Mouse (Mus musculus) forebrain, embryonic 15.5 days (tissue): ENCODE measurements around the gene Olfr1189. TPM values are rescaled to one million over a fixed set of nuclear protein-coding genes. Genes with fewer than 3 reads are reported as not detected.
"Not testable (repeated sequence)": the region's sequence is repeated elsewhere in the genome, so short reads cannot be mapped to it uniquely, and the experiment has no call there.

Experiments
- ATAC-seq: fragments of 200-750 bp; cut with Nextera tagmentation; replicated peaks from 2 replicates; pipeline ENCODE4 v1.8.0; 2017; ENCODE audit warnings: mild to moderate bottlenecking, moderate TSS enrichment, moderate library complexity
- H3K27ac ChIP-seq: fragments of 300-500 bp; sonication (generic); replicated peaks from 2 replicates; pipeline ENCODE4 v1.5.1; 2015; ENCODE audit warnings: mild to moderate bottlenecking, inconsistent platforms
- H3K27me3 ChIP-seq: fragments of 300-500 bp; sonication (generic); 2 replicates; pipeline ENCODE4 v1.6.1; 2015; ENCODE audit warnings: inconsistent platforms
- H3K36me3 ChIP-seq: fragments of 300-500 bp; sonication (generic); 2 replicates; pipeline ENCODE4 v1.6.1; 2015; ENCODE audit warnings: mild to moderate bottlenecking, inconsistent platforms
- H3K4me1 ChIP-seq: fragments of 300-500 bp; sonication (generic); 2 replicates; pipeline ENCODE4 v1.6.1; 2015; ENCODE audit warnings: inconsistent platforms
- H3K4me2 ChIP-seq: fragments of 300-500 bp; sonication (generic); replicated peaks from 2 replicates; pipeline ENCODE4 v1.6.1; 2015; ENCODE audit warnings: mild to moderate bottlenecking, inconsistent platforms
- H3K4me3 ChIP-seq: fragments of 300-500 bp; sonication (generic); 2 replicates; pipeline ENCODE4 v1.5.1; 2015; ENCODE audit warnings: mild to moderate bottlenecking, inconsistent platforms
- H3K9ac ChIP-seq: fragments of 300-500 bp; sonication (generic); replicated peaks from 2 replicates; pipeline ENCODE4 v1.6.1; 2015; ENCODE audit warnings: mild to moderate bottlenecking, inconsistent platforms
- H3K9me3 ChIP-seq: fragments of 300-500 bp; sonication (generic); 2 replicates; pipeline ENCODE4 v1.6.1; 2016; ENCODE audit warnings: inconsistent platforms
- WGBS: fragments of 180-500 bp; shearing (Covaris S2); methylation state at CpG from one replicate; pipeline ENCODE4 v1.1.7; 2015; ENCODE audit warnings: mixed read lengths; 5-methylcytosine and 5-hydroxymethylcytosine counted together
- polyA plus RNA-seq: library from polyadenylated mRNA; unstranded; fragments of >200 nt; fragmentation: Nextera tagmentation; extraction: Ambion mirVana; gene quantifications from 2 replicates; pipeline ENCODE4 v1.2.1, GENCODE M21; 2015

Gene Olfr1189
- not detected in 2 replicates for polyA plus RNA-seq

- H3K27me3 ChIP-seq, result no peaks in the 10 kb centered on the region
- no peak for ATAC-seq
These were observed at the start of gene Olfr1189 for GRCm38 (mm10) chr2:88586154-88586553. TSS of gene Olfr1189 (plus strand) at chr2:88586454.

GRCm38 (mm10) chr2:88556635-88557034, 29.6 kb upstream of the Olfr1189 start, which contains the start of gene Olfr1188:
TSS of gene Olfr1188 (plus strand) at chr2:88556935.
- 87% methylated on average over 2 of the region's 2 CpGs for WGBS
- no peaks in the 10 kb centered on the region for H3K4me1 ChIP-seq
- ATAC-seq, result no peak
- H3K4me3 ChIP-seq, result no peak within 1 kb of the TSS
- no peak within 1 kb of the TSS for H3K9ac ChIP-seq
- H3K27me3 ChIP-seq, result no peaks in the 10 kb centered on the region
- no peaks in the 10 kb centered on the region for H3K9me3 ChIP-seq
- H3K27ac ChIP-seq, result no peak within 1 kb of the TSS
- no peak within 1 kb of the TSS for H3K4me2 ChIP-seq
- H3K36me3 ChIP-seq, result no peaks in the 10 kb centered on the region

More at GRCm38 (mm10) chr2:88586154-88586553, at the start of gene Olfr1189:
- no peaks in the 10 kb centered on the region for H3K36me3 ChIP-seq
- no peaks in the 10 kb centered on the region for H3K4me1 ChIP-seq
- no peak within 1 kb of the TSS for H3K27ac ChIP-seq
- H3K9me3 ChIP-seq, result no peaks in the 10 kb centered on the region
- H3K9ac ChIP-seq, result no peak within 1 kb of the TSS
- H3K4me3 ChIP-seq, result no peak within 1 kb of the TSS
- H3K4me2 ChIP-seq, result no peak within 1 kb of the TSS

- H3K27ac ChIP-seq, H3K9ac ChIP-seq, H3K4me3 ChIP-seq, H3K27me3 ChIP-seq, ATAC-seq, H3K4me1 ChIP-seq, H3K4me2 ChIP-seq, H3K9me3 ChIP-seq, H3K36me3 ChIP-seq: not testable (repeated sequence)
- 95% methylated on average over 12 of the region's 12 CpGs for WGBS
These were observed 13.6 kb upstream of the Olfr1189 start for GRCm38 (mm10) chr2:88572696-88573095.

GRCm38 (mm10) chr2:88640242-88640641, 54.0 kb downstream of the Olfr1189 start, which contains the start of gene Olfr1191-ps1:
TSS of gene Olfr1191-ps1 (plus strand) at chr2:88640542.
- not testable (repeated sequence) for H3K9me3 ChIP-seq, ATAC-seq, H3K9ac ChIP-seq, H3K4me1 ChIP-seq, H3K4me2 ChIP-seq, H3K36me3 ChIP-seq, H3K27me3 ChIP-seq, H3K27ac ChIP-seq, H3K4me3 ChIP-seq
- 89% methylated on average over 1 of the region's 1 CpGs for WGBS

Other genes starting within 250 kb of the Olfr1189 start
- gene Olfr1176, start 249.7 kb upstream of the Olfr1189 start, polyA plus RNA-seq, result not detected in 2 replicates
- not detected in 2 replicates for gene Olfr1177-ps, start 240.0 kb upstream of the Olfr1189 start, polyA plus RNA-seq
- not detected in 2 replicates for gene Olfr1178, start 199.4 kb upstream of the Olfr1189 start, polyA plus RNA-seq
- not detected in 2 replicates for gene Olfr1179, start 180.0 kb upstream of the Olfr1189 start, polyA plus RNA-seq
- not detected in 2 replicates for gene Olfr1180, start 167.3 kb upstream of the Olfr1189 start, polyA plus RNA-seq
- gene Olfr1181, start 160.3 kb upstream of the Olfr1189 start, polyA plus RNA-seq, result not detected in 2 replicates
- gene Gm13757, start 137.3 kb upstream of the Olfr1189 start, polyA plus RNA-seq, result not detected in 2 replicates
- not detected in 2 replicates for gene Olfr1183, start 131.6 kb upstream of the Olfr1189 start, polyA plus RNA-seq
- not detected in 2 replicates for gene Olfr1184, start 102.9 kb upstream of the Olfr1189 start, polyA plus RNA-seq
- gene Olfr1185-ps1, start 93.1 kb upstream of the Olfr1189 start, polyA plus RNA-seq, result not detected in 2 replicates
- gene Olfr1186, start 67.9 kb upstream of the Olfr1189 start, polyA plus RNA-seq, result not detected in 2 replicates
- gene Olfr1188, start 29.5 kb upstream of the Olfr1189 start, polyA plus RNA-seq, result not detected in 2 replicates
- not detected in 2 replicates for gene Olfr1191-ps1, start 54.1 kb downstream of the Olfr1189 start, polyA plus RNA-seq
- gene Olfr1192-ps1, start 62.1 kb downstream of the Olfr1189 start, polyA plus RNA-seq, result not detected in 2 replicates
- gene Olfr1193, start 89.2 kb downstream of the Olfr1189 start, polyA plus RNA-seq, result not detected in 2 replicates
- gene Olfr1195, start 102.7 kb downstream of the Olfr1189 start, polyA plus RNA-seq, result not detected in 2 replicates
- not detected in 2 replicates for gene Olfr1196, start 118.1 kb downstream of the Olfr1189 start, polyA plus RNA-seq
- not detected in 2 replicates for gene Olfr1197, start 145.9 kb downstream of the Olfr1189 start, polyA plus RNA-seq
- gene Olfr1198, start 164.9 kb downstream of the Olfr1189 start, polyA plus RNA-seq, result not detected in 2 replicates
- not detected in 2 replicates for gene Olfr1199, start 174.0 kb downstream of the Olfr1189 start, polyA plus RNA-seq
- gene Olfr1200, start 184.0 kb downstream of the Olfr1189 start, polyA plus RNA-seq, result not detected in 2 replicates
- not detected in 2 replicates for gene Olfr1201, start 206.6 kb downstream of the Olfr1189 start, polyA plus RNA-seq
- not detected in 2 replicates for gene Olfr1202, start 228.0 kb downstream of the Olfr1189 start, polyA plus RNA-seq
- gene Olfr1205, start 243.3 kb downstream of the Olfr1189 start, polyA plus RNA-seq, result not detected in 2 replicates